Mouse (Mus musculus) stomach, postnatal 0 days (tissue): ENCODE data around the gene Itga9.

Source experiments
- CTCF ChIP-seq: IDR thresholded peaks from 2 replicates; pipeline ENCODE4 v1.5.1; 2016; ENCODE audit warnings: antibody characterized with exemption, low read depth, mild to moderate bottlenecking, moderate library complexity
- EP300 ChIP-seq: optimal IDR thresholded peaks from 2 replicates; pipeline ENCODE3; 2016; ENCODE audit warnings: antibody characterized with exemption

GRCm38 (mm10) chr9:118881281-118881945 lies 274.9 kb downstream of the Itga9 start:
- TF ChIP-seq CTCF (peak; percentile 69), EP300 (no peak)
